Mouse (Mus musculus) spleen, adult 2 months (tissue): ENCODE results near the gene Pdyn.

ENCODE experiments used
- CTCF ChIP-seq: fragments of 200-500 bp; IDR thresholded peaks from 2 replicates; pipeline ENCODE4 v1.5.1; 2011; ENCODE audit warnings: mild to moderate bottlenecking, inconsistent platforms; ENCODE audit not compliant: insufficient read depth, insufficient read length, insufficient replicate concordance; ENCODE audit errors: extremely low read depth
- POLR2A ChIP-seq: fragments of 200-500 bp; IDR thresholded peaks from 2 replicates; pipeline ENCODE4 v1.6.1; 2011; ENCODE audit warnings: low read depth, low read length, inconsistent platforms

DNA sequence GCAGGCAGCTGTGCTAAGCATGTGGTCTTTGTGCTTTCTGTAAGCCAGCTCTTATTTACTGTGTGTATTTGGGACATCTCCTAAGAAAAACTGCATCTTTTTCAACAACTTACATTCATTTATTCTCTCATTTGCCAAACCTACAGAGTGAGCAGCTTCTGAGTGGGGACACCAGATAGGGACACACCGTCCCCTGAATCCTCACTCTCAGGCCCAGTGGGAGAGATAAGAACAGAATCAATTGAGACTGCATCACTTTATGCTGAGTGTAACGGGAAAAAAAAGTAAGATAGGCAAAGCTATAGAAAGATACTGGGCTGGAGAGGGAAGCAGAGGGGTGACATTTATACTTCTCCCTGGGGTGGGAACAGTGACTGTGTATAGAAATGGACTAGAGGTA lies 46.0 kb downstream of the Pdyn start:
- TF ChIP-seq CTCF (no peak), POLR2A (no peak)
